Mouse (Mus musculus): Measurements from ENCODE around the gene Slfn5. TPM values are rescaled to one million over a fixed set of nuclear protein-coding genes. Genes with fewer than 3 reads are reported as not detected.

The Slfn5 gene
- polyA plus RNA-seq, 2 experiments from 2014 or later = 28.0 to 37.3 TPM

Other genes with a start within 250 kb of the Slfn5 start
- under 1 TPM in 1 of 2 experiments, not detected in 1; 0.67 TPM for gene Cct6b, start 187.0 kb upstream of the Slfn5 start, polyA plus RNA-seq (2017; shearing (Covaris generic))
- 10 to 100 TPM; 31.2 to 33.4 TPM for gene Zfp830, start 187.0 kb upstream of the Slfn5 start, polyA plus RNA-seq (2017; shearing (Covaris generic))
- 10 to 100 TPM; 15.5 to 18.6 TPM for gene Lig3, start 170.2 kb upstream of the Slfn5 start, polyA plus RNA-seq (2017; shearing (Covaris generic))
- 1 to 10 TPM; 7.9 to 9.4 TPM for gene Rffl, start 80.1 kb upstream of the Slfn5 start, polyA plus RNA-seq (2017; shearing (Covaris generic))
- gene Rad51d, start 60.7 kb upstream of the Slfn5 start, polyA plus RNA-seq (2017; shearing (Covaris generic)) = 10 to 100 TPM; 21.4 to 28.1 TPM
- under 1 TPM in 1 of 2 experiments, not detected in 1; 0.25 TPM for gene Fndc8, start 59.2 kb upstream of the Slfn5 start, polyA plus RNA-seq (2017; shearing (Covaris generic))
- gene Nle1, start 42.9 kb upstream of the Slfn5 start, polyA plus RNA-seq (2017; shearing (Covaris generic)) = 10 to 100 TPM; 34.6 to 37.7 TPM
- not detected for gene Unc45b, start 40.8 kb upstream of the Slfn5 start, polyA plus RNA-seq (2017; shearing (Covaris generic))
- 10 to 100 TPM; 16.2 to 24.2 TPM for gene Slfn9, start 40.5 kb downstream of the Slfn5 start, polyA plus RNA-seq (2017; shearing (Covaris generic))
- 10 to 100 TPM; 61.2 to 85.7 TPM for gene Slfn8, start 69.5 kb downstream of the Slfn5 start, polyA plus RNA-seq (2017; shearing (Covaris generic))
- 100 to 1,000 TPM; 893 to 932 TPM for gene Slfn2, start 113.8 kb downstream of the Slfn5 start, polyA plus RNA-seq (2017; shearing (Covaris generic))
- gene Slfn1, start 165.5 kb downstream of the Slfn5 start, polyA plus RNA-seq (2017; shearing (Covaris generic)) = 100 to 1,000 TPM; 280 to 284 TPM
- under 1 TPM; 0.19 to 0.44 TPM for gene Slfn4, start 223.8 kb downstream of the Slfn5 start, polyA plus RNA-seq (2017; shearing (Covaris generic))
- 1 to 10 TPM; 4.1 to 4.6 TPM for gene Slfn3, start 240.0 kb downstream of the Slfn5 start, polyA plus RNA-seq (2017; shearing (Covaris generic))

All from activated CD4-positive, CD25-positive, alpha-beta regulatory T cell, adult 4 months (primary cell).